Mouse (Mus musculus): ENCODE measurements around the gene Adap1.

- TF ChIP-seq CTCF (IDR thresholded peaks at IDR 0.05; ENCODE audit: low read depth) (no peak), EP300 (optimal IDR thresholded peaks at IDR 0.05) (no peak)
These were observed 88.0 kb downstream of the Adap1 start for GRCm38 (mm10) chr5:139237436-139237835.

All from stomach, postnatal 0 days (tissue).